Mouse (Mus musculus) heart, embryonic 14.5 days (tissue): ENCODE data around the gene Uqcc2. TPM values are rescaled to one million over a fixed set of nuclear protein-coding genes. Genes with fewer than 3 reads are reported as not detected.

Experiments used
- ATAC-seq: fragments of 200-750 bp; cut with Nextera tagmentation; 2 replicates; pipeline ENCODE4 v1.8.0; 2017; ENCODE audit warnings: low read depth, moderate TSS enrichment; ENCODE audit not compliant: insufficient number of reproducible peaks, insufficient read depth, low FRiP score
- H3K27ac ChIP-seq, 2 experiments: fragments of 200-500 bp in 1 of 2; fragments of 300-500 bp in 1 of 2; sonication (generic) in 1 of 2; replicated peaks in 1 of 2; 2 replicates each; pipeline ENCODE4 v1.5.1; 2012 to 2014; ENCODE audit warnings: low read depth in 2 of 2, low read length in 2 of 2, control low read depth in 1 of 2, mild to moderate bottlenecking in 1 of 2, mixed read lengths in 1 of 2; ENCODE audit not compliant: control insufficient read depth in 1 of 2, insufficient read depth in 1 of 2
- H3K27me3 ChIP-seq: fragments of 300-500 bp; sonication (generic); 2 replicates; pipeline ENCODE4 v1.6.1; 2014; ENCODE audit warnings: mild to moderate bottlenecking, low read length, control low read depth; ENCODE audit not compliant: control insufficient read depth, insufficient read depth
- H3K36me3 ChIP-seq: fragments of 300-500 bp; sonication (generic); 2 replicates; pipeline ENCODE4 v1.6.1; 2014; ENCODE audit warnings: mild to moderate bottlenecking, control low read depth, low read length, mixed read lengths; ENCODE audit not compliant: control insufficient read depth, insufficient read depth
- H3K4me1 ChIP-seq, 2 experiments: fragments of 200-500 bp in 1 of 2; fragments of 300-500 bp in 1 of 2; sonication (generic) in 1 of 2; 2 replicates each; pipeline ENCODE4 v1.6.1; 2012 to 2014; ENCODE audit warnings: low read length in 2 of 2, control low read depth in 1 of 2, mixed read lengths in 1 of 2; ENCODE audit not compliant: control insufficient read depth in 2 of 2, insufficient read depth in 2 of 2
- H3K4me2 ChIP-seq: fragments of 300-500 bp; sonication (generic); 2 replicates; pipeline ENCODE4 v1.6.1; 2014; ENCODE audit warnings: mild to moderate bottlenecking, low read length
- H3K4me3 ChIP-seq, 2 experiments: fragments of 200-500 bp in 1 of 2; fragments of 300-500 bp in 1 of 2; sonication (generic) in 1 of 2; 2 replicates each; pipeline ENCODE4 v1.5.1; 2012 to 2014; ENCODE audit warnings: low read length in 2 of 2, mild to moderate bottlenecking in 2 of 2, control low read depth in 1 of 2, low read depth in 1 of 2, moderate library complexity in 1 of 2; ENCODE audit not compliant: control insufficient read depth in 1 of 2, insufficient read depth in 1 of 2
- H3K9ac ChIP-seq: fragments of 300-500 bp; sonication (generic); 2 replicates; pipeline ENCODE4 v1.6.1; 2014; ENCODE audit warnings: mild to moderate bottlenecking, low read length
- H3K9me3 ChIP-seq: fragments of 300-500 bp; sonication (generic); 2 replicates; pipeline ENCODE4 v1.6.1; 2016; ENCODE audit warnings: low read length, control low read depth; ENCODE audit not compliant: control insufficient read depth
- WGBS: fragments of 180-500 bp; shearing (Covaris S2); extraction: QIAGEN DNeasy Blood & Tissue Kit; methylation state at CpG from one replicate; pipeline ENCODE4 v1.1.7; 2014; 5-methylcytosine and 5-hydroxymethylcytosine counted together
- polyA plus RNA-seq: library from polyadenylated mRNA; unstranded; fragments of >200 nt; fragmentation: Nextera tagmentation; extraction: Ambion mirVana; gene quantifications from 2 replicates; pipeline ENCODE4 v1.2.1, GENCODE M21; 2014

Gene Uqcc2
- polyA plus RNA-seq, 1 experiment from 2014 or later: 339 TPM

GRCm38 (mm10) chr17:27167545-27167944 is 33.8 kb upstream of the Uqcc2 start, which contains the start of gene Ip6k3:
Ip6k3 (minus strand) TSS chr17:27167795.
- Histone ChIP-seq H3K27ac (no peak within 1 kb of the TSS), H3K4me3 (no peak within 1 kb of the TSS), H3K9ac (no peak within 1 kb of the TSS), H3K4me2 (no peak within 1 kb of the TSS), H3K9me3 (no peaks in the 10 kb centered on the region), H3K4me1 (peaks cover 0 to 5% of the 10 kb centered on the region in 2 experiments; a peak in 1 of 4 replicates), H3K36me3 (no peaks in the 10 kb centered on the region), H3K27me3 (no peaks in the 10 kb centered on the region)
- WGBS: 23% methylated on average over 4 of the region's 4 CpGs
- peak; percentile 54; the same call in 1 of the 2 replicates for ATAC-seq

- Histone ChIP-seq H3K9ac (no peak overlapping the region), H3K9me3 (no peaks in the 10 kb centered on the region), H3K27ac (no peak overlapping the region), H3K4me2 (no peak overlapping the region), H3K36me3 (no peaks in the 10 kb centered on the region), H3K27me3 (no peaks in the 10 kb centered on the region), H3K4me1 (peaks cover 0 to 5% of the 10 kb centered on the region in 2 experiments; a peak in 1 of 4 replicates), H3K4me3 (no peak overlapping the region)
- no peak for ATAC-seq
- WGBS: 72% methylated on average over 6 of the region's 6 CpGs
Measured at GRCm38 (mm10) chr17:27166901-27167300, 33.2 kb upstream of the Uqcc2 start.

- no peak for ATAC-seq
- Histone ChIP-seq H3K4me1 (peaks cover 4 to 9% of the 10 kb centered on the region in 2 experiments; a peak in 2 of 4 replicates), H3K27me3 (no peaks in the 10 kb centered on the region), H3K4me3 (no peak overlapping the region), H3K27ac (no peak overlapping the region), H3K9me3 (no peaks in the 10 kb centered on the region), H3K36me3 (no peaks in the 10 kb centered on the region), H3K9ac (no peak overlapping the region), H3K4me2 (no peak overlapping the region)
- WGBS: 56% methylated on average over 8 of the region's 8 CpGs
Measured at GRCm38 (mm10) chr17:27165054-27165773, 31.5 kb upstream of the Uqcc2 start.

- H3K4me2 ChIP-seq: no peak overlapping the region
Measured at GRCm38 (mm10) chr17:27160905-27161304, 27.2 kb upstream of the Uqcc2 start.

GRCm38 (mm10) chr17:27159169-27159568 is 25.5 kb upstream of the Uqcc2 start:
- no peak overlapping the region for H3K4me3 ChIP-seq
- WGBS: 66% methylated on average over 7 of the region's 7 CpGs

More at GRCm38 (mm10) chr17:27160905-27161304, 27.2 kb upstream of the Uqcc2 start:
- peaks cover 11 to 13% of the 10 kb centered on the region in 2 experiments for H3K4me1 ChIP-seq
- H3K4me3 ChIP-seq: no peak overlapping the region
- H3K36me3 ChIP-seq: no peaks in the 10 kb centered on the region
- 44% methylated on average over 4 of the region's 4 CpGs for WGBS
- H3K27ac ChIP-seq: no peak overlapping the region
- H3K27me3 ChIP-seq: no peaks in the 10 kb centered on the region
- ATAC-seq: no peak
- no peaks in the 10 kb centered on the region for H3K9me3 ChIP-seq
- no peak overlapping the region for H3K9ac ChIP-seq

GRCm38 (mm10) chr17:27158439-27158838 is 24.7 kb upstream of the Uqcc2 start:
- ATAC-seq: no peak
- Histone ChIP-seq H3K27ac (no peak overlapping the region), H3K4me3 (no peak overlapping the region), H3K27me3 (no peaks in the 10 kb centered on the region), H3K36me3 (no peaks in the 10 kb centered on the region), H3K9me3 (no peaks in the 10 kb centered on the region), H3K4me2 (no peak overlapping the region), H3K4me1 (peaks cover 19 to 25% of the 10 kb centered on the region in 2 experiments), H3K9ac (no peak overlapping the region)
- 74% methylated on average over 6 of the region's 6 CpGs for WGBS

More at GRCm38 (mm10) chr17:27159169-27159568, 25.5 kb upstream of the Uqcc2 start:
- Histone ChIP-seq H3K27me3 (no peaks in the 10 kb centered on the region), H3K27ac (no peak overlapping the region), H3K36me3 (no peaks in the 10 kb centered on the region), H3K9me3 (no peaks in the 10 kb centered on the region), H3K9ac (no peak overlapping the region), H3K4me1 (peaks cover 12 to 18% of the 10 kb centered on the region in 2 experiments), H3K4me2 (no peak overlapping the region)
- ATAC-seq: no peak

- Histone ChIP-seq H3K27ac (no peak overlapping the region), H3K4me1 (peaks cover 19 to 35% of the 10 kb centered on the region in 2 experiments), H3K9ac (no peak overlapping the region), H3K36me3 (no peaks in the 10 kb centered on the region), H3K9me3 (no peaks in the 10 kb centered on the region), H3K4me2 (no peak overlapping the region), H3K4me3 (no peak overlapping the region), H3K27me3 (no peaks in the 10 kb centered on the region)
- no peak for ATAC-seq
- 80% methylated on average over 8 of the region's 8 CpGs for WGBS
Measured at GRCm38 (mm10) chr17:27155752-27156151, 22.0 kb upstream of the Uqcc2 start.
